In the genomic region with DNA sequence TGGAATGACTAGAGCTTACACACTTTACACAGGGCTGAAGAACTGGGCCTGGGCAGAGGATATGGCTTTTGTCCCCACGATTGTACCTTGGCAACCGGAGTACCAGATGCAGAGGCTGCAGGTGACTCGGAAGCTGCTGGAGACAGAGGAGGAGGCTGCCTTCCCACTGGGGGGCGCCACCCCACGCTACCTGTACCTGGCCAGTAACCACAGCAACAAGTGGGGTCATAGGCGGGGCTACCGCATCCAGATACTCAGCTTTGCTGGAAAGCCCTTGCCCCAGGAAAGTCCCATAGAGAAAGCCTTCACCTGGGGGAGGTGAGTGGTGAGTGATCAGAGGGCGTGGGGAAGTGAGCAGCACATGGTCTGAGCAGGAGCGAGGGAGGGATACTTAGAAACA, we compare ENCODE assay signal across 18 mouse cellular contexts. TPM values are rescaled to one million over a fixed set of nuclear protein-coding genes. Genes with fewer than 3 reads are reported as not detected.
DNase-seq lines count a peak whose midpoint lies in the region; ATAC-seq and TF ChIP-seq lines count a peak whose summit lies in the region.
"Had no signal": no experiment of that assay in that cellular context is flagged by ENCODE, and none has a peak within 500 bp of the region (broad histone marks: within the 10 kb centered on the region; RNA-seq: fewer than 3 reads in every experiment).

No protein-coding gene starts in this region.

- H3K4me3 ChIP-seq in stomach, postnatal 0 days (ENCODE audit: low read depth, low read length): no peak overlapping the region
- H3K4me3 ChIP-seq: heart, embryonic 10.5 days; neural tube, embryonic 13.5 days; stomach, embryonic 15.5 days had no signal

- ATAC-seq in stomach, postnatal 0 days (ENCODE audit: low FRiP score, low TSS enrichment): no peak
- ATAC-seq: activated CD4-positive, CD25-positive, alpha-beta regulatory T cell, adult 4 months; forebrain, embryonic 14.5 days; inflammation-experienced regulatory T-cells, adult 6 months had no signal

- H3K4me2 ChIP-seq in stomach, postnatal 0 days (replicated peaks; ENCODE audit: low read depth): no peak overlapping the region
- H3K4me2 ChIP-seq: neural tube, embryonic 13.5 days; stomach, embryonic 15.5 days had no signal

- 77% methylated on average over 9 of the region's 9 CpGs for WGBS in stomach, postnatal 0 days

- H3K27ac ChIP-seq in stomach, postnatal 0 days (replicated peaks): no peak overlapping the region
- H3K27ac ChIP-seq: heart, embryonic 10.5 days; neural tube, embryonic 13.5 days; stomach, embryonic 15.5 days had no signal

- no peaks in the 10 kb centered on the region for H3K9me3 ChIP-seq in stomach, postnatal 0 days (ENCODE audit: control insufficient read depth, low read length)
- H3K9me3 ChIP-seq: G1E; heart, embryonic 10.5 days; neural tube, embryonic 13.5 days; stomach, embryonic 15.5 days had no signal

- peak; percentile 52 for TF ChIP-seq CTCF in stomach, postnatal 0 days (IDR thresholded peaks at IDR 0.05; ENCODE audit: low read depth)

- H3K9ac ChIP-seq in stomach, postnatal 0 days (ENCODE audit: low read length): no peak overlapping the region
- H3K9ac ChIP-seq: neural tube, embryonic 13.5 days; stomach, embryonic 15.5 days had no signal

- no peaks in the 10 kb centered on the region for H3K4me1 ChIP-seq in stomach, postnatal 0 days (replicated peaks; ENCODE audit: control insufficient read depth, insufficient read depth)

- no peaks in the 10 kb centered on the region for H3K36me3 ChIP-seq in stomach, postnatal 0 days (ENCODE audit: control insufficient read depth, insufficient read depth, low read length)
- H3K36me3 ChIP-seq: heart, embryonic 10.5 days; neural tube, embryonic 13.5 days; stomach, embryonic 15.5 days had no signal

- no peaks in the 10 kb centered on the region for H3K27me3 ChIP-seq in stomach, postnatal 0 days (ENCODE audit: control insufficient read depth, insufficient read depth, low read length)
- H3K27me3 ChIP-seq: neural tube, embryonic 13.5 days; stomach, embryonic 15.5 days had no signal

- no peak for TF ChIP-seq EP300 in stomach, postnatal 0 days (optimal IDR thresholded peaks at IDR 0.05)

- DNase-seq in kidney, adult 9 months: peak; percentile 69
- DNase-seq in kidney, adult 11 months: no peak
- peak; percentile 29 for DNase-seq in thymus, postnatal 14 days
- DNase-seq in thymus, postnatal 0 days (ENCODE audit: low spot score): no peak
- DNase-seq in R1 (ENCODE audit: low read depth, low spot score): peak; percentile 45
- DNase-seq in stomach, postnatal 0 days (ENCODE audit: low spot score): peak; percentile 45
- DNase-seq in urinary bladder, adult 18-20 months (ENCODE audit: low spot score in 2 of 2): no peak
- DNase-seq: cerebellum, adult 8-10 months; gastrocnemius, postnatal 10 days; heart, postnatal 36 days; lung, adult 18-20 months had no signal

RNA-seq across cellular contexts. Expression of a gene that starts 5.3 kb away (rescaled TPM):
- polyA plus RNA-seq in thymus, postnatal 0 days (2015; fragmentation: Nextera tagmentation; extraction: Ambion mirVana): 0.69 and 0.78 TPM in 2 replicates
- 5.1 TPM in 2 replicates for polyA plus RNA-seq in stomach, postnatal 0 days (2015; fragmentation: Nextera tagmentation; extraction: Ambion mirVana)
- polyA plus RNA-seq: activated CD4-positive, CD25-positive, alpha-beta regulatory T cell, adult 4 months; inflammation-experienced regulatory T-cells, adult 6 months; neural tube, embryonic 13.5 days had no signal

RNA-seq across cellular contexts. Expression of a gene that starts 10.8 kb away (rescaled TPM):
- 0.76 and 1.0 TPM in 2 replicates for polyA plus RNA-seq in thymus, postnatal 0 days (2015; fragmentation: Nextera tagmentation; extraction: Ambion mirVana)
- 0.39 and 0.41 TPM in 2 replicates for polyA plus RNA-seq in stomach, postnatal 0 days (2015; fragmentation: Nextera tagmentation; extraction: Ambion mirVana)

RNA-seq across cellular contexts. Expression of a gene that starts 19.7 kb away (rescaled TPM):
- polyA plus RNA-seq in thymus, postnatal 0 days (2015; fragmentation: Nextera tagmentation; extraction: Ambion mirVana): 123 and 135 TPM in 2 replicates
- 64.2 and 66.9 TPM in 2 replicates for polyA plus RNA-seq in stomach, postnatal 0 days (2015; fragmentation: Nextera tagmentation; extraction: Ambion mirVana)

RNA-seq across cellular contexts. Expression of a gene that starts 31.7 kb away (rescaled TPM):
- polyA plus RNA-seq in thymus, postnatal 0 days (2015; fragmentation: Nextera tagmentation; extraction: Ambion mirVana): 0.07 and 0.17 TPM in 2 replicates
- 0.27 and 0.35 TPM in 2 replicates for polyA plus RNA-seq in stomach, postnatal 0 days (2015; fragmentation: Nextera tagmentation; extraction: Ambion mirVana)
- polyA plus RNA-seq: activated CD4-positive, CD25-positive, alpha-beta regulatory T cell, adult 4 months; forebrain, embryonic 14.5 days; G1E; heart, embryonic 10.5 days; inflammation-experienced regulatory T-cells, adult 6 months; neural tube, embryonic 13.5 days had no signal

RNA-seq across cellular contexts. Expression of a gene that starts 33.6 kb away (rescaled TPM):
- polyA plus RNA-seq in thymus, postnatal 0 days (2015; fragmentation: Nextera tagmentation; extraction: Ambion mirVana): 182 and 191 TPM in 2 replicates
- polyA plus RNA-seq in stomach, postnatal 0 days (2015; fragmentation: Nextera tagmentation; extraction: Ambion mirVana): 102 and 110 TPM in 2 replicates

Comparison
In these comparisons a context has a peak if more than half of its experiments do, and no peak if none do; other contexts are left out.
1. DNase-seq: peak in kidney, adult 9 months (single experiment), thymus, postnatal 14 days (single experiment), R1 (single experiment) and stomach, postnatal 0 days (single experiment); none in kidney, adult 11 months (single experiment), thymus, postnatal 0 days (single experiment) and urinary bladder, adult 18-20 months (0 of 2).